Mouse (Mus musculus) testis, adult 2 months (tissue): Measurements from ENCODE around the gene Spindoc. TPM values are rescaled to one million over a fixed set of nuclear protein-coding genes. Genes with fewer than 3 reads are reported as not detected.

Source experiments
- H3K27ac ChIP-seq: fragments of 200-500 bp; 2 replicates; pipeline ENCODE4 v1.5.1; 2012; ENCODE audit warnings: low read depth, low read length; ENCODE audit not compliant: control insufficient read depth, insufficient read depth
- H3K27me3 ChIP-seq: fragments of 200-500 bp; 2 replicates; pipeline ENCODE4 v1.6.1; 2012; ENCODE audit warnings: mild to moderate bottlenecking, low read length, moderate library complexity; ENCODE audit not compliant: control insufficient read depth, insufficient read depth
- H3K36me3 ChIP-seq: fragments of 200-500 bp; 2 replicates; pipeline ENCODE4 v1.6.1; 2012; ENCODE audit warnings: mild to moderate bottlenecking, low read length; ENCODE audit not compliant: control insufficient read depth, insufficient read depth
- H3K4me1 ChIP-seq: fragments of 200-500 bp; 2 replicates; pipeline ENCODE4 v1.6.1; 2012; ENCODE audit warnings: low read length; ENCODE audit not compliant: control insufficient read depth, insufficient read depth
- H3K4me3 ChIP-seq: fragments of 200-500 bp; 2 replicates; pipeline ENCODE4 v1.5.1; 2012; ENCODE audit warnings: low read depth, mild to moderate bottlenecking, low read length, moderate library complexity, mixed read lengths; ENCODE audit not compliant: control insufficient read depth
- CTCF ChIP-seq: fragments of 200-500 bp; IDR thresholded peaks from 2 replicates; pipeline ENCODE4 v1.5.1; 2012; ENCODE audit warnings: low read depth, mild to moderate bottlenecking, inconsistent platforms, low read length, moderate library complexity; ENCODE audit not compliant: control insufficient read depth, insufficient read depth, insufficient replicate concordance
- POLR2A ChIP-seq: fragments of 200-500 bp; IDR thresholded peaks from 2 replicates; pipeline ENCODE4 v1.6.1; 2012; ENCODE audit warnings: low read depth, mild to moderate bottlenecking, inconsistent platforms, low read length, moderate library complexity; ENCODE audit not compliant: control insufficient read depth
- polyA plus RNA-seq: library from polyadenylated mRNA; depleted of rRNA; stranded (reverse); fragments of >200 nt; gene quantifications from 2 replicates; pipeline ENCODE4 v1.2.3, GENCODE M21; 2012; rRNA removed

Spindoc gene
- polyA plus RNA-seq, 1 experiment, result 70.6 TPM

DNA sequence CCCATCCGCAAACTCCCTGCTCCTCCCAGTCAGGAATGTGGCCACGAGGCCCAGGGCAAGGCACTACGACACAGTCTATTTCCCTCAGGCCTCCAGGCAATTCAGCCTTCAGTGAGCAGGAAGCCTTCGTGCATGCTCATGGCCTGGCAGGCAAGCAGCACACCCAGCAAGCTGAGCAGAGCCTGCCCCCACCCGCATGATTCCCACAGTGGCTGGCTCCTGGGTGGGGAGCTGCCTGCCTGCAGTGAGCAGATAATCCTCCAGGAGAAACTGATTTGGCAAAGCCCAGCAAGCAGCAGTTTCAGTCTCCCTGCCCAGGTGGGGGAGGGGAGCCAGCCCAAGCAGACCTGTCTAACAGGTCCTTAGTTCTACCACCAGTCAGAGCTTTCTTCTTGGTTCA, 72.1 kb downstream of the Spindoc start:
- H3K36me3 ChIP-seq, result no peaks in the 10 kb centered on the region
- H3K27me3 ChIP-seq, result no peaks in the 10 kb centered on the region
- H3K4me3 ChIP-seq, result no peak overlapping the region
- H3K4me1 ChIP-seq, result peaks cover 9% of the 10 kb centered on the region
- H3K27ac ChIP-seq, result no peak overlapping the region
- TF ChIP-seq POLR2A, result no peak
- no peak for TF ChIP-seq CTCF

DNA sequence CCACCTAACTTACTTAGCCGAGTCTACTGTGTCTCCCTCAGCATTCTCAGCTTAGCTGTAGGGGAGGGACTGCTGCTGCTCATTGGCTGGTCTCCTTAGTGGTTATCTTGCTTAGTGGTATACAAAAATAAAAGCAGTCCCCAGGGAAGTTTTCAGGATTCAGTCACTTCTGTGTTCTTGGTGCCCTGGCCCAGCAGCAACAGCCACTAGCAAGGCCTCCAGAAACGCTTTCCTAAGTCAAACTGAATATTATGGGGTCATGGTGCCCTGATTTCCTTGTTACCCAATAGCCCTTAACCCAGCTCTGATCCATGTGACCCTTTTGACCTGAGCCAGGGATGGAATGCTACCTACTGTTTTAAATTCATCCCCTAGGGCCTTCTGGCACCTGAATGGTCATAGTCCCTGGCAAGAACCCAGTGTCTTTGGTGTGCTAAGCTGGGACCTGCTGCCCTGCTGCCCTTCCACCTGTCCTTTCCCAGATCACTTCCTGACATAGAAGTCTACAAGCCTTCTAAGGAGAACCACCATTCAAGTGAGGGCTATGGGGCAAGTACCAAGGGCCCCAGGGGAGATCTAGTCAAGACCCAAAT, 73.0 kb downstream of the Spindoc start:
- TF ChIP-seq POLR2A (no peak), CTCF (no peak)
- Histone ChIP-seq H3K36me3 (no peaks in the 10 kb centered on the region), H3K27me3 (no peaks in the 10 kb centered on the region), H3K27ac (no peak overlapping the region), H3K4me3 (no peak overlapping the region), H3K4me1 (peaks cover 9% of the 10 kb centered on the region)

DNA sequence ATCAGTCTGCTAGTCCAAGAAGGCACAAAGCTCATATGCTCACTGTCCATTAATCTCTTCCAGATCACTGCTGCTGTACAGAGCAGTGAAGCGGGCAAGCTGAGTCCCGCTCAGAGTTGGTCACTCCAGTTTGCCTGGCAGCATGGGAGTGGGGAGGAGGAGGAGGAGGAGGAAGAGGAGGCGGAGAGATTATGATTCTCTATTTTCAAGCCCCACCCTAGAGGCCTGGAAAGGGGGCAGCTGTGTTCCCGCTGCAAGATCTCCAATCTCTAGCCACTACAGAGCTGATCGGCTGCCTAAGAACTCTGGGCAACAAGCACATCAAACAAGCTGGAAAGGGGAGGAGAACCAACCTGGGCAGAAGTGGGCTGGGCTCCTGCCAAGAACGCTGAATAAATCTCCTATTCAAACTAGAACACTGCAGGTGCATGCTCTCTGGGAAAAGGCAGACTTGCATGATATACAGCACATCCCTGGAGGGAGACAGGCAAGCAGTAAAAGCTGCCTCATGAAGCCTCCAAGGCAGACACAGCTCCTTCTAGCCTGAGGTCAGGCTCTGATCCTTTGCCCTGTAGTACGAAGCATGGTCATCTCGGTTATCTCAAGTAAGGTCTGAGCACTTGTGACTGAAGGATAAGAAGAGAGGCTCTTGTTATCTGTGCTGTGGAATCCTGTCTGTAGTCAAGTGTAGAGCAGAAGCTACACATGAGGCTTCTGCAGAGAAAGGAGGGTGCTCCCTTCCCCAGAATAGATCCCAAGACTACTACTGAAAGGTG, 74.6 kb downstream of the Spindoc start:
- H3K27me3 ChIP-seq, result no peaks in the 10 kb centered on the region
- TF ChIP-seq CTCF, result no peak
- H3K27ac ChIP-seq, result no peak overlapping the region
- peaks cover 9% of the 10 kb centered on the region for H3K4me1 ChIP-seq
- H3K4me3 ChIP-seq, result no peak overlapping the region
- H3K36me3 ChIP-seq, result no peaks in the 10 kb centered on the region

DNA sequence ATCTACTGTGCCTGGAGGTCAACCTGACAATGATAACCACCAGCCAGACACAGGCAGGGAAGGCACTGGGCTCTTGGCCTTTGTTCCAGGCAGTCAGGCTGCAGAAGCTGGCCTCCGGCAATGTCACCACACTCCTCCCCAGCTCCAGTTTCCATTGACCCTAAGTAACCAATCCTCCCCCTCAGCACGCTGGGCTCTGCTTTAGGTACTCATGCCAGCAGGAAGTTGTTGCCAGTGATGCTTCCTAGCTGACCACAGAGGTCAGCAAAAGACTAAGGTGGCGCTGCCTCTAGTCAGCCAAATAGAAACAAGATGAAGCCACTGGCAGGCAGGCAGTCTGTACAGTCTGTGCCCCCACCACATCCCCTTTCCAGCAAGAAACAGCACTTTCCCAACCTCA, 75.8 kb downstream of the Spindoc start:
- Histone ChIP-seq H3K4me1 (peaks cover 9% of the 10 kb centered on the region), H3K27me3 (no peaks in the 10 kb centered on the region), H3K27ac (no peak overlapping the region), H3K4me3 (no peak overlapping the region), H3K36me3 (no peaks in the 10 kb centered on the region)
- TF ChIP-seq POLR2A (no peak), CTCF (no peak)

DNA sequence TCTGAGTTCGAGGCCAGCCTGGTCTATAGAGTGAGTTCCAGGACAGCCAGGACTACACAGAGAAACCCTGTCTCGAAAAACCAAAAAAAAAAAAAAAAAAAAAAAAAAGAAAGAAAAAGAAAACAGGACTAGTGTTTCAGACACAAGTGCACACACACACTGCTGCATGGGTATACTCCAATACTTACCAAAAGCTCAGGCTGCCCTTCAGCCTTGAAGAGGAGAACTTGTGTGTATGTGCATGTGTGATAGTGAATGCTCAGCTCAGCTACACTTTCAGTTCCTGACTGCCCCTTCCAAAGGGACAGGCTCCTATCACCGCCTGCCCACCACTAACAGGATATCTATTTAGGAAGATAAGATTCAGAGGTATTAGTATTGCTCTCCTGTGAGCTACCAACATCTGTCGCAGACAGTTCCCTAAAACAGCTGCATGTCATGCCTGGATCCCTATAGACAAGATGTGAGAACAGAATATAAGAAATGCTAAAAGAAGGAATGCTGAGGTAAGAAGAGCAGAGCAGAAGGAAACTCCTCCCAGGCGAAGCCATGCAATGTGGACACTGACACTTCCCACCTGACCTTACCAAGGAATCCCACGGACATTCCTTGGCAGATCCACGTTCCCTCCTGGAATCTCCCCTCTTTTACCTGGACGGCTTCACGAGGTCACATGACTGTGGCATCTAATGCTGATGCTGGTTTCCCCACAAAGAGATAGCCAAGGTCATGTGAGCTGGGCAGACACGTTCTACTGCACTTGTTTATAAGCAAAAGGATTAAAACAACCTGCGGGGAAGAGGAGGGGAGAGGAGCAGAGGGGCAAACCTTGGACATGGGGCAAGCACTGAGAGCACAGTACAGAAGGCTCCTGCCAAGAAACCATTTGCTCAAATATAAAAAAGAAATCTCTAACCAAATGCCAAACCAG, 77.1 kb downstream of the Spindoc start:
- Histone ChIP-seq H3K4me1 (peaks cover 3% of the 10 kb centered on the region; the same call in 1 of the 2 replicates), H3K27me3 (no peaks in the 10 kb centered on the region), H3K36me3 (no peaks in the 10 kb centered on the region), H3K4me3 (no peak overlapping the region), H3K27ac (no peak overlapping the region)
- TF ChIP-seq POLR2A (no peak), CTCF (no peak)

DNA sequence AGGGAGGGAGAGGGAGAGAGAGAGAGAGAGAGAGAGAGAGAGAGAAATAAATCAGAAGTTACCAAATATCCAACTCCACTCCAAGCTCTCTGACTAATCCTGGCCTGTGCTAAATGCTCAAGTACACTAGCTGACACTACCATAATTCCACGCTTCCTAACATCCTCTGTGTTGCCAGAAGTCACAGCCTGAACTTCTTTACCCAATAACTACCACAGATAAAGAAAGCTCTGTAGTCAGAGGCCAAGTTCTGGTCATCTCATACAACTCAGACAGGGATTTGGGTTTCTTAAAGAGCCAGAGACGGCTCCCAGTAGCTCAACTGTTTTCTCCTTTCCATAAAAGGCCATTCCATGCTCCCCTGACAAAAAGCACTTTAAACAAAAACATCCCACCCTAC, 78.0 kb downstream of the Spindoc start:
- Histone ChIP-seq H3K36me3 (no peaks in the 10 kb centered on the region), H3K27me3 (no peaks in the 10 kb centered on the region), H3K4me3 (no peak overlapping the region), H3K27ac (no peak overlapping the region), H3K4me1 (peaks cover 2% of the 10 kb centered on the region; the same call in 1 of the 2 replicates)
- TF ChIP-seq CTCF (no peak), POLR2A (no peak)

Other genes with a start within 250 kb of the Spindoc start
- 49.4 and 49.9 TPM in 2 replicates for gene Otub1, start 176.7 kb downstream of the Spindoc start, polyA plus RNA-seq
- gene Cox8a, start 165.4 kb downstream of the Spindoc start, polyA plus RNA-seq, result 117 and 148 TPM in 2 replicates
- gene Naa40, start 141.8 kb downstream of the Spindoc start, polyA plus RNA-seq, result 61.5 and 69.3 TPM in 2 replicates
- 3.6 and 4.1 TPM in 2 replicates for gene Rcor2, start 115.7 kb downstream of the Spindoc start, polyA plus RNA-seq
- 108 and 117 TPM in 2 replicates for gene Mark2, start 41.1 kb downstream of the Spindoc start, polyA plus RNA-seq
- 1.9 and 2.4 TPM in 2 replicates for gene 2700081O15Rik, start 34.6 kb upstream of the Spindoc start, polyA plus RNA-seq
- gene Rtn3, start 100.3 kb upstream of the Spindoc start, polyA plus RNA-seq, result 70.5 and 88.7 TPM in 2 replicates
- gene Atl3, start 111.0 kb upstream of the Spindoc start, polyA plus RNA-seq, result 188 and 193 TPM in 2 replicates
- 2.1 and 2.3 TPM in 2 replicates for gene Pla2g16, start 174.5 kb upstream of the Spindoc start, polyA plus RNA-seq
- gene Lgals12, start 224.2 kb upstream of the Spindoc start, polyA plus RNA-seq, result 0.37 and 0.53 TPM in 2 replicates
- gene Hrasls5, start 229.5 kb upstream of the Spindoc start, polyA plus RNA-seq, result 2,582 and 2,785 TPM in 2 replicates